Mouse (Mus musculus) right cerebral cortex, postnatal 25 days (tissue): ENCODE data around the gene Fam84a.

ENCODE experiments used
- DNase-seq: peaks from one replicate; pipeline ENCODE4 v3.0.0; 2022

The Fam84a gene

GRCm38 (mm10) chr12:14151921-14152320 lies at the start of gene Fam84a:
TSS of gene Fam84a (minus strand) at chr12:14152054.
- DNase-seq: peak; percentile 96

- DNase-seq: no peak
Measured at GRCm38 (mm10) chr12:14195479-14195878, 43.6 kb upstream of the Fam84a start.

GRCm38 (mm10) chr12:14186689-14187195 lies 34.9 kb upstream of the Fam84a start:
- DNase-seq: no peak

GRCm38 (mm10) chr12:14165713-14166112 lies 13.9 kb upstream of the Fam84a start:
- no peak for DNase-seq

- DNase-seq: no peak
Measured at GRCm38 (mm10) chr12:14164936-14165335, 13.1 kb upstream of the Fam84a start.

GRCm38 (mm10) chr12:14152426-14152825 lies 572 bp upstream of the Fam84a start:
- peak; percentile 34 for DNase-seq

- DNase-seq: peak; percentile 52
Measured at GRCm38 (mm10) chr12:14150936-14151631, 770 bp downstream of the Fam84a start.

GRCm38 (mm10) chr12:14150568-14150909 lies 1.3 kb downstream of the Fam84a start:
- DNase-seq: peak; percentile 33

GRCm38 (mm10) chr12:14149843-14150567 lies 1.8 kb downstream of the Fam84a start:
- peak; percentile 81 for DNase-seq

- peak; percentile 14 for DNase-seq
Measured at GRCm38 (mm10) chr12:14149022-14149842, 2.6 kb downstream of the Fam84a start.

GRCm38 (mm10) chr12:14137046-14137445 lies 14.8 kb downstream of the Fam84a start:
- DNase-seq: no peak

- DNase-seq: no peak
Measured at GRCm38 (mm10) chr12:14114730-14115129, 37.1 kb downstream of the Fam84a start.

GRCm38 (mm10) chr12:14096944-14097343 lies 54.9 kb downstream of the Fam84a start:
- DNase-seq: no peak
